In genomic region chr2:132263421-132264265, GRCm38 (mm10) we compare ENCODE assay signal across 8 mouse cellular contexts. TPM values are rescaled to one million over a fixed set of nuclear protein-coding genes. Genes with fewer than 3 reads are reported as not detected.
DNase-seq lines count a peak whose midpoint lies in the region; ATAC-seq and TF ChIP-seq lines count a peak whose summit lies in the region.

No protein-coding gene starts in this region.

- H3K9ac ChIP-seq in heart, adult 2 months (ENCODE audit: low read depth, low read length) = peak overlapping the region; percentile 96
- H3K9ac ChIP-seq in embryonic facial prominence, embryonic 13.5 days = peak overlapping the region; percentile 95
- H3K9ac ChIP-seq in hindbrain, embryonic 16.5 days (ENCODE audit: low read depth, low read length) = peak overlapping the region; percentile 83
- peak overlapping the region; percentile 91 for H3K9ac ChIP-seq in liver, embryonic 14.5 days (replicated peaks)

- WGBS in heart, adult 2 months = under 1% methylated on average over 47 of the region's 47 CpGs
- WGBS in embryonic facial prominence, embryonic 13.5 days = 1% methylated on average over 47 of the region's 47 CpGs
- under 1% methylated on average over 37 of the region's 47 CpGs for WGBS in hindbrain, embryonic 16.5 days
- under 1% methylated on average over 47 of the region's 47 CpGs for WGBS in liver, embryonic 14.5 days (ENCODE audit: insufficient replicate concordance)

- H3K79me2 ChIP-seq in heart, adult 2 months (replicated peaks; ENCODE audit: control insufficient read depth, insufficient read depth, low read length) = peaks cover 6% of the 10 kb centered on the region

- H3K36me3 ChIP-seq in heart, adult 2 months (ENCODE audit: control insufficient read depth, insufficient read depth, low read length) = peaks cover 13% of the 10 kb centered on the region
- no peaks in the 10 kb centered on the region for H3K36me3 ChIP-seq in embryonic facial prominence, embryonic 13.5 days
- H3K36me3 ChIP-seq in hindbrain, embryonic 16.5 days (ENCODE audit: control insufficient read depth, insufficient read depth, low read length) = no peaks in the 10 kb centered on the region
- H3K36me3 ChIP-seq in liver, embryonic 14.5 days (replicated peaks; ENCODE audit: control insufficient read depth, insufficient read depth, low read depth) = no peaks in the 10 kb centered on the region

- TF ChIP-seq CTCF in heart, adult 2 months (IDR thresholded peaks at IDR 0.05) = no peak
- no peak for TF ChIP-seq CTCF in liver, embryonic 14.5 days (IDR thresholded peaks at IDR 0.05; ENCODE audit: low read depth)

- ATAC-seq in embryonic facial prominence, embryonic 13.5 days (ENCODE audit: insufficient number of reproducible peaks, insufficient read depth, low FRiP score, low TSS enrichment, low read depth) = no peak
- peak; percentile 35 for ATAC-seq in hindbrain, embryonic 16.5 days
- ATAC-seq in liver, embryonic 14.5 days (ENCODE audit: insufficient read depth) = peak; percentile 70

- peak overlapping the region; percentile 72 for H3K4me2 ChIP-seq in embryonic facial prominence, embryonic 13.5 days
- peak overlapping the region; percentile 54 for H3K4me2 ChIP-seq in hindbrain, embryonic 16.5 days (ENCODE audit: low read length)
- peak overlapping the region; percentile 93 for H3K4me2 ChIP-seq in liver, embryonic 14.5 days (ENCODE audit: low read depth)

- peak overlapping the region; percentile 99 for H3K27ac ChIP-seq in heart, adult 2 months
- H3K27ac ChIP-seq in embryonic facial prominence, embryonic 13.5 days = peak overlapping the region; percentile 72
- H3K27ac ChIP-seq in hindbrain, embryonic 16.5 days (ENCODE audit: low read depth, low read length) = peak overlapping the region; percentile 83
- H3K27ac ChIP-seq in liver, embryonic 14.5 days = peak overlapping the region; percentile 76

- H3K9me3 ChIP-seq in embryonic facial prominence, embryonic 13.5 days = no peaks in the 10 kb centered on the region
- no peaks in the 10 kb centered on the region for H3K9me3 ChIP-seq in hindbrain, embryonic 16.5 days (ENCODE audit: control insufficient read depth, low read length)
- H3K9me3 ChIP-seq in liver, embryonic 14.5 days (ENCODE audit: control insufficient read depth, low read length) = no peaks in the 10 kb centered on the region

- intact Hi-C loops in heart, adult 2 months (cut with DNase I) = loop anchor here (2.0 to 10.0 kb wide), 3 partner anchors 17 to 451 kb away; no protein-coding TSS in a partner anchor
- intact Hi-C loops in heart, postnatal 25 days (cut with DNase I) = loop anchor here (2.0 kb wide), 2 partner anchors 17 to 51 kb away; no protein-coding TSS in a partner anchor

- peak overlapping the region; percentile 100 for H3K4me3 ChIP-seq in heart, adult 2 months
- H3K4me3 ChIP-seq in embryonic facial prominence, embryonic 13.5 days = peak overlapping the region; percentile 88
- peak overlapping the region; percentile 71 for H3K4me3 ChIP-seq in hindbrain, embryonic 16.5 days (ENCODE audit: low read length)
- peak overlapping the region; percentile 75 to 86 for H3K4me3 ChIP-seq in liver, embryonic 14.5 days (ENCODE audit: insufficient read depth in 1 of 2, low read depth in 2 of 2, low read length in 2 of 2)

- peak; percentile 47 to 50 for DNase-seq in heart, adult 2 months
- no peak for DNase-seq in heart, postnatal 25 days (ENCODE audit: low spot score)
- DNase-seq in NIH3T3 (ENCODE audit: low read depth) = peak; percentile 52
- no peak for DNase-seq in liver, embryonic 14.5 days (ENCODE audit: low read depth in 3 of 3, low spot score in 3 of 3)
- DNase-seq in retina, embryonic 14.5 days (ENCODE audit: low spot score) = peak; percentile 53
- DNase-seq in layer of hippocampus, adult 18-20 months (ENCODE audit: low spot score in 2 of 2) = no peak

- no peak for TF ChIP-seq POLR2A in heart, adult 2 months (IDR thresholded peaks at IDR 0.05; ENCODE audit: insufficient read depth, low read depth, low read length)

- no peaks in the 10 kb centered on the region for H3K27me3 ChIP-seq in heart, adult 2 months (ENCODE audit: control insufficient read depth, insufficient read depth, low read length)
- no peaks in the 10 kb centered on the region for H3K27me3 ChIP-seq in embryonic facial prominence, embryonic 13.5 days
- H3K27me3 ChIP-seq in hindbrain, embryonic 16.5 days (replicated peaks; ENCODE audit: control insufficient read depth, insufficient read depth, low read length) = no peaks in the 10 kb centered on the region
- H3K27me3 ChIP-seq in liver, embryonic 14.5 days (ENCODE audit: control insufficient read depth, insufficient read depth, low read length) = no peaks in the 10 kb centered on the region

- TF ChIP-seq EP300 in heart, adult 2 months (IDR thresholded peaks at IDR 0.05; ENCODE audit: insufficient read depth, low read depth, low read length) = no peak
- no peak for TF ChIP-seq EP300 in liver, embryonic 14.5 days (IDR thresholded peaks at IDR 0.05; ENCODE audit: low read depth)

- H3K4me1 ChIP-seq in heart, adult 2 months (ENCODE audit: control insufficient read depth, insufficient read depth, low read length) = peaks cover 10% of the 10 kb centered on the region
- peaks cover 15% of the 10 kb centered on the region for H3K4me1 ChIP-seq in embryonic facial prominence, embryonic 13.5 days
- H3K4me1 ChIP-seq in hindbrain, embryonic 16.5 days (ENCODE audit: control insufficient read depth, insufficient read depth, low read depth, low read length) = peaks cover 12% of the 10 kb centered on the region
- peaks cover 9 to 20% of the 10 kb centered on the region in 2 experiments; a peak in 3 of 4 replicates for H3K4me1 ChIP-seq in liver, embryonic 14.5 days (replicated peaks; ENCODE audit: control insufficient read depth in 2 of 2, insufficient read depth in 2 of 2, low read length in 1 of 2)

RNA-seq across cellular contexts. Expression of gene Cds2, which starts 0.7 kb away (rescaled TPM):
- total RNA-seq in heart, adult 2 months (2021) = 10 to 100 TPM; 75.4 to 90.4 TPM
- polyA plus RNA-seq in heart, adult 2 months (2012; rRNA removed) = 48.0 and 85.1 TPM in 2 replicates
- total RNA-seq in heart, postnatal 25 days (2021) = 10 to 100 TPM; 78.3 to 96.3 TPM
- 16.7 and 24.4 TPM in 2 replicates for polyA plus RNA-seq in embryonic facial prominence, embryonic 13.5 days (2015; fragmentation: Nextera tagmentation; extraction: Ambion mirVana)
- 46.2 and 46.3 TPM in 2 replicates for polyA plus RNA-seq in hindbrain, embryonic 16.5 days (2015; fragmentation: Nextera tagmentation; extraction: Ambion mirVana)
- polyA plus RNA-seq in liver, embryonic 14.5 days (2012; rRNA removed) = 4.6 TPM in 2 replicates
- 8.8 and 10.1 TPM in 2 replicates for polyA plus RNA-seq in liver, embryonic 14.5 days (2014; fragmentation: Nextera tagmentation; extraction: Ambion mirVana)
- 100 to 1,000 TPM; 276 to 284 TPM for total RNA-seq in layer of hippocampus, adult 18-20 months (2021)

RNA-seq across cellular contexts. Expression of gene Pcna, which starts 10.5 kb away (rescaled TPM):
- 10 to 100 TPM; 36.5 to 39.9 TPM for total RNA-seq in heart, adult 2 months (2021)
- 25.9 and 35.8 TPM in 2 replicates for polyA plus RNA-seq in heart, adult 2 months (2012; rRNA removed)
- 10 to 100 TPM; 37.5 to 40.9 TPM for total RNA-seq in heart, postnatal 25 days (2021)
- polyA plus RNA-seq in embryonic facial prominence, embryonic 13.5 days (2015; fragmentation: Nextera tagmentation; extraction: Ambion mirVana) = 274 and 276 TPM in 2 replicates
- 112 and 114 TPM in 2 replicates for polyA plus RNA-seq in hindbrain, embryonic 16.5 days (2015; fragmentation: Nextera tagmentation; extraction: Ambion mirVana)
- 355 and 391 TPM in 2 replicates for polyA plus RNA-seq in liver, embryonic 14.5 days (2012; rRNA removed)
- 356 and 377 TPM in 2 replicates for polyA plus RNA-seq in liver, embryonic 14.5 days (2014; fragmentation: Nextera tagmentation; extraction: Ambion mirVana)
- 10 to 100 TPM; 48.3 to 49.3 TPM for total RNA-seq in layer of hippocampus, adult 18-20 months (2021)

RNA-seq across cellular contexts. Expression of gene Tmem230, which starts 16.0 kb away (rescaled TPM):
- total RNA-seq in heart, adult 2 months (2021) = 10 to 100 TPM; 23.1 to 23.3 TPM
- polyA plus RNA-seq in heart, adult 2 months (2012; rRNA removed) = 28.0 and 43.2 TPM in 2 replicates
- total RNA-seq in heart, postnatal 25 days (2021) = 10 to 100 TPM; 22.6 to 23.9 TPM
- polyA plus RNA-seq in embryonic facial prominence, embryonic 13.5 days (2015; fragmentation: Nextera tagmentation; extraction: Ambion mirVana) = 55.9 and 61.2 TPM in 2 replicates
- 47.1 and 48.0 TPM in 2 replicates for polyA plus RNA-seq in hindbrain, embryonic 16.5 days (2015; fragmentation: Nextera tagmentation; extraction: Ambion mirVana)
- polyA plus RNA-seq in liver, embryonic 14.5 days (2012; rRNA removed) = 9.0 and 11.8 TPM in 2 replicates
- polyA plus RNA-seq in liver, embryonic 14.5 days (2014; fragmentation: Nextera tagmentation; extraction: Ambion mirVana) = 15.2 and 15.7 TPM in 2 replicates
- total RNA-seq in layer of hippocampus, adult 18-20 months (2021) = 10 to 100 TPM; 32.8 to 32.9 TPM

Comparison
In these comparisons a context has a peak if more than half of its experiments do, and no peak if none do; other contexts are left out.
1. DNase-seq: peak in heart, adult 2 months (2 of 2), NIH3T3 (single experiment) and retina, embryonic 14.5 days (single experiment); none in heart, postnatal 25 days (single experiment), liver, embryonic 14.5 days (0 of 3) and layer of hippocampus, adult 18-20 months (0 of 2).
2. Peak in every context shown above with its lines, with median percentiles within 50 percentile points of each other: H3K27ac ChIP-seq, H3K4me3 ChIP-seq, H3K9ac ChIP-seq and H3K4me2 ChIP-seq.